Mouse (Mus musculus): ENCODE data around the gene Ifna2. TPM values are rescaled to one million over a fixed set of nuclear protein-coding genes. Genes with fewer than 3 reads are reported as not detected.

Ifna2 gene
- polyA plus RNA-seq, 1 experiment from 2014 or later: not detected

DNA sequence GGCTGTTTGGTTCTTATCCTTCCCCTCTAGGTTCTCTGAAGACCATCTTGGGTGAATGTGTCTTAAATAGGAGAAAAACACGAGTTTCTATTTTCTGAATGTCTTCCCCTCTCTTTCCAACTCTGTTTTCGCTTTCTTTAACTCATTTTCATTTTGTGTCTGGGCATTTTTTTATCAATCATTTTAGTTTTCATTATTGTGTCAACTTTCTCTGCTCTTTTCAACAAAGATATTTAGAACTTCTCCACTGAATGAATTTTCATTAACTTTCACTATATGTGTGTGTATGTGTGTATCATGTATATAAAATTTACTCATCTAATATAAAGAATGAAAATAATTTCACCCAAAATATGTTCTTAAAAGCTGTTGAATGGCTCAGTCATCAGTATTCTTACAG is 7.5 kb upstream of the Ifna2 start, which contains the start of gene Ifnab:
Ifnab (minus strand) TSS at position 101 of the 400 bp plus-strand sequence.
- DNase-seq (ENCODE audit: low spot score) (no peak), ATAC-seq (replicated peaks; ENCODE audit: low FRiP score) (no peak)
- no peak within 1 kb of the TSS for H3K4me2 ChIP-seq (ENCODE audit: low read depth, low read length, severe bottlenecking)
- no peaks in the 10 kb centered on the region for H3K27me3 ChIP-seq (ENCODE audit: control insufficient read depth, insufficient read depth, low read length)
- no peak within 1 kb of the TSS for H3K4me3 ChIP-seq (ENCODE audit: low read depth, low read length)
- H3K36me3 ChIP-seq (ENCODE audit: control insufficient read depth, insufficient read depth, low read length): no peaks in the 10 kb centered on the region
- no peaks in the 10 kb centered on the region for H3K4me1 ChIP-seq (replicated peaks; ENCODE audit: control insufficient read depth, insufficient read depth, low read length)
- no peak within 1 kb of the TSS for H3K27ac ChIP-seq (ENCODE audit: low read depth, low read length)
- 62% methylated on average over 2 of the region's 2 CpGs for WGBS
- H3K9ac ChIP-seq (ENCODE audit: low read length): no peak within 1 kb of the TSS
- no peaks in the 10 kb centered on the region for H3K9me3 ChIP-seq (ENCODE audit: control insufficient read depth, low read length)

DNA sequence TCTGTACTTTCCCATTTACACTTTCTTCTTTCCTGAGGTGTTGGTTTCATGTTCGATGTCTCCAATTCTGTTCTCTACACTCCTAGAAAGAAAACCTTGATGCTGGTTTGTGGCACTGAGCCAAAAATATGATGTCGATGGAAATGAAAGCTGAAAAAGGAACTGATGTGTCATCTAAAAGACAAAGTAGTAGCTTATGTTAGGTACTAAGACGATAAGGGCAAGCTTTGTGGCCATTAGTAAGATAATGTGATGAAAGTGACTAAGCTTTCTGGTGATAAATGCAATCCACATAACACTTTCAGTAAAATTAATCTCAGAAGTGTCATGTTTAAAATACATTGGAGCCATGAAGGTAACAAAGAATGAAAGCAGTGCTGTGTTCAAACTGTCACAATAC is 2.4 kb downstream of the Ifna2 start:
- Histone ChIP-seq H3K4me1 (replicated peaks; ENCODE audit: control insufficient read depth, insufficient read depth, low read length) (no peaks in the 10 kb centered on the region), H3K36me3 (ENCODE audit: control insufficient read depth, insufficient read depth, low read length) (no peaks in the 10 kb centered on the region), H3K27me3 (ENCODE audit: control insufficient read depth, insufficient read depth, low read length) (no peaks in the 10 kb centered on the region), H3K4me2 (ENCODE audit: low read depth, low read length, severe bottlenecking) (no peak overlapping the region), H3K9ac (ENCODE audit: low read length) (no peak overlapping the region), H3K4me3 (ENCODE audit: low read depth, low read length) (no peak overlapping the region), H3K27ac (ENCODE audit: low read depth, low read length) (no peak overlapping the region), H3K9me3 (ENCODE audit: control insufficient read depth, low read length) (no peaks in the 10 kb centered on the region)
- DNase-seq (ENCODE audit: low spot score) (no peak), ATAC-seq (replicated peaks; ENCODE audit: low FRiP score) (no peak)
- 80% methylated on average over 3 of the region's 3 CpGs for WGBS

DNA sequence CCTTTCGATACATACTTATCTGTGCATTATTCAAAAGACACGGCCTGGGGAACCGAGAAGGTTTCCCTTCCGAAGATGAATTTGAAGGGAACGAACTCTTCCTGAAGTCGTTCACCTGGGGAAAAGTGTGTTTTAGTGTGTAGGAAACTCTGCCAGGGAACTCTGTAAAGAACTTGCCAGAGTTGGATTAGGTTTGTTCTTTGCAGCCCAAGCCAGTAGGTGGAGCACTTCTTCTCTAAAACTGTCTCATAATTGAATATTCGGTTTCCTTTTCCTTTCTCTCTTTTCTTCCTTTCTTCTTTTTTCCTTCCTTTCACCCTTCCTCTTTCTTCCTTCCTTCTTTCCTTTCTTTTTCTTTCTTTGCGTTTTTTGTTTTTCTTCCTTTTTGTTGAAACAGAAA is 3.4 kb downstream of the Ifna2 start:
- WGBS: 54% methylated on average over 8 of the region's 8 CpGs
- Histone ChIP-seq H3K4me2 (ENCODE audit: low read depth, low read length, severe bottlenecking) (no peak overlapping the region), H3K9ac (ENCODE audit: low read length) (no peak overlapping the region), H3K4me3 (ENCODE audit: low read depth, low read length) (no peak overlapping the region), H3K27ac (ENCODE audit: low read depth, low read length) (no peak overlapping the region), H3K27me3 (ENCODE audit: control insufficient read depth, insufficient read depth, low read length) (no peaks in the 10 kb centered on the region), H3K36me3 (ENCODE audit: control insufficient read depth, insufficient read depth, low read length) (no peaks in the 10 kb centered on the region), H3K4me1 (replicated peaks; ENCODE audit: control insufficient read depth, insufficient read depth, low read length) (no peaks in the 10 kb centered on the region), H3K9me3 (ENCODE audit: control insufficient read depth, low read length) (no peaks in the 10 kb centered on the region)
- DNase-seq (ENCODE audit: low spot score): no peak
- no peak for ATAC-seq (replicated peaks; ENCODE audit: low FRiP score)

DNA sequence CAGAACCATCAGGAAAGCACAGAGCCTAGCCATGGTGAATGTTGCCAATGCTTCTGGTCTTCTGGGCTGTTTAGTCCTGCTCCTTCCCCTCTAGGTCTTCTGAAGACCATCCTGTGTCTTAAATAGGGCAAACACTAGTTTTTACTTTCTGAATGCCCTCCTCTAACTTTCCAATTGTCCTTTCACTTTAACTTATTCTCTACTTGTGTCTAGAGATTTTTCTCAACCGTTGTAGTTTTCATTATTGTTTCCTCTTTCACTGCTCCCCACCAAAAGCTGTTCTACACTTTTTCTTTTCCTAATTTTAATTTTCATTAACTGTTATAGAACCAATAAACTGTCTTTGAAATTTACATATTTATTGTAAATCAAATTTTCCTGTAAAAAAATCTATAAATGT is 6.9 kb downstream of the Ifna2 start, which contains the start of gene Ifna16:
Ifna16 (minus strand) TSS at position 101 of the 400 bp plus-strand sequence.
- no peak within 1 kb of the TSS for H3K4me3 ChIP-seq (ENCODE audit: low read depth, low read length)
- no peak within 1 kb of the TSS for H3K9ac ChIP-seq (ENCODE audit: low read length)
- H3K4me2 ChIP-seq (ENCODE audit: low read depth, low read length, severe bottlenecking): no peak within 1 kb of the TSS
- DNase-seq (ENCODE audit: low spot score) (no peak), ATAC-seq (replicated peaks; ENCODE audit: low FRiP score) (no peak)
- H3K27ac ChIP-seq (ENCODE audit: low read depth, low read length): no peak within 1 kb of the TSS
- no peaks in the 10 kb centered on the region for H3K4me1 ChIP-seq (replicated peaks; ENCODE audit: control insufficient read depth, insufficient read depth, low read length)
- H3K27me3 ChIP-seq (ENCODE audit: control insufficient read depth, insufficient read depth, low read length): no peaks in the 10 kb centered on the region
- H3K36me3 ChIP-seq (ENCODE audit: control insufficient read depth, insufficient read depth, low read length): no peaks in the 10 kb centered on the region
- no peaks in the 10 kb centered on the region for H3K9me3 ChIP-seq (ENCODE audit: control insufficient read depth, low read length)
- 82% methylated on average over 1 of the region's 1 CpGs for WGBS

DNA sequence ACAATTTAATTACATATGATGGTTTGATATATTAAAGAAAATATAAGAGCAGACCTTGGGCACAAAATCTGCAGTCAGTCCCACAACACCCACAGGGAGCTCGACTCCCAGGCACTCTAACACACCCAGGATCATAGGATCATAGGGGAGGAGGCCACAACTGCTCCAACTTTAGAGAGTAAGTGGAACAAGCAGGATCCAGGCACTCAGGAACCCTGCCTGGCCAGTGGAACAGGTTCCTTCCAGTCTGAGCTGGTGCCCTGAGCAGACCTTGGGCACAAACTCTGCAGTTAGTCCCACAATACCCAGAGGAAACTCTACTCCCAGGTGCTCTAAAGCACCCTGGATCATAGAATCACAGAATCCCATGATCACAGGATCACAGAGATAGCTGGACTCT is 28.3 kb downstream of the Ifna2 start:
- DNase-seq (ENCODE audit: low spot score): no peak
- Histone ChIP-seq H3K9me3 (ENCODE audit: control insufficient read depth, low read length) (no peaks in the 10 kb centered on the region), H3K4me1 (replicated peaks; ENCODE audit: control insufficient read depth, insufficient read depth, low read length) (no peaks in the 10 kb centered on the region), H3K27ac (ENCODE audit: low read depth, low read length) (no peak overlapping the region), H3K36me3 (ENCODE audit: control insufficient read depth, insufficient read depth, low read length) (no peaks in the 10 kb centered on the region), H3K4me2 (ENCODE audit: low read depth, low read length, severe bottlenecking) (no peak overlapping the region), H3K27me3 (ENCODE audit: control insufficient read depth, insufficient read depth, low read length) (no peaks in the 10 kb centered on the region), H3K9ac (ENCODE audit: low read length) (no peak overlapping the region), H3K4me3 (ENCODE audit: low read depth, low read length) (no peak overlapping the region)
- no peak for ATAC-seq (replicated peaks; ENCODE audit: low FRiP score)
- 68% methylated on average over 1 of the region's 1 CpGs for WGBS

DNA sequence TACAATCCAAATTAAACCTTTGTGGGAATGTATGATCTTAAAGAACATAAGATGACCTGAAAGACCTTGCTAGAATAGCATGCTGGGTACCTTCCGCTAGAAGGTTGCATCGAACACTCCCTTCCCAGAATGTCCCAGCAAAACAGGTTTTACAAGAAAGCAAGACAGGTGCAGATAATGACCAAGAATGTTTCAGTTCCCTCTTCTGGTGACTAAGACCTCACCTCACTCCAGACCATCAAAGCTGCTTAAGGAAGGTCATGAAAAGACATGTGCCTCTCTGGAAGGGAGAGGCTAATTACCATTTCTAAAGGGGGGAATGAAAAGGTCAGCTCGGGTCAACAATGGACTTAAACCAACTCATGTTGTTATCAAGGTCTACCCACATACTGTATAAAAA is 30.1 kb downstream of the Ifna2 start:
- Histone ChIP-seq H3K27ac (ENCODE audit: low read depth, low read length) (no peak overlapping the region), H3K27me3 (ENCODE audit: control insufficient read depth, insufficient read depth, low read length) (no peaks in the 10 kb centered on the region), H3K9me3 (ENCODE audit: control insufficient read depth, low read length) (no peaks in the 10 kb centered on the region), H3K9ac (ENCODE audit: low read length) (no peak overlapping the region), H3K4me1 (replicated peaks; ENCODE audit: control insufficient read depth, insufficient read depth, low read length) (no peaks in the 10 kb centered on the region), H3K4me2 (ENCODE audit: low read depth, low read length, severe bottlenecking) (no peak overlapping the region), H3K4me3 (ENCODE audit: low read depth, low read length) (no peak overlapping the region), H3K36me3 (ENCODE audit: control insufficient read depth, insufficient read depth, low read length) (no peaks in the 10 kb centered on the region)
- 69% methylated on average over 3 of the region's 3 CpGs for WGBS
- no peak for DNase-seq (ENCODE audit: low spot score)
- no peak for ATAC-seq (replicated peaks; ENCODE audit: low FRiP score)

DNA sequence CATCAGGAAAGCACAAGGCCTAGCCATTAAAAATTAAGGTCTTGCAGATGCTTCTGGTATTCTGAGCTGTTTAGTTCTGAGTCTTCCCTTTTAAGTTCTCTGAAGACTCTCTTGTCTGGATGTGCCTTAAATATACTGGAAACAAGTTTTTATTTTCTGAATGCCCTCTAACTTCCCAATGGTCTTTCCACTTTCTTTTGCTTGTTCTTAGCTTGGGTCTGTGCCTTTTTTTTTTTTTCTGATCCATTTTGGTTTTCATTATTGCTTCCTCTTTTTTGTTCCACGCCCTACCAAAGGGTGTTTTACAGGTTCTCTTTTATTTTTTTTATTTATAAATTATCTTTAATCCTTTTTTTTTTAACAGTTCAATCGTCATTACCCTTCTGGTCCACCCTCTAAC is 39.4 kb downstream of the Ifna2 start, which contains the start of gene Ifna13:
Ifna13 (minus strand) TSS at position 101 of the 400 bp plus-strand sequence.
- Histone ChIP-seq H3K27me3 (ENCODE audit: control insufficient read depth, insufficient read depth, low read length) (no peaks in the 10 kb centered on the region), H3K4me2 (ENCODE audit: low read depth, low read length, severe bottlenecking) (no peak within 1 kb of the TSS), H3K4me3 (ENCODE audit: low read depth, low read length) (no peak within 1 kb of the TSS), H3K9ac (ENCODE audit: low read length) (no peak within 1 kb of the TSS), H3K36me3 (ENCODE audit: control insufficient read depth, insufficient read depth, low read length) (no peaks in the 10 kb centered on the region), H3K4me1 (replicated peaks; ENCODE audit: control insufficient read depth, insufficient read depth, low read length) (no peaks in the 10 kb centered on the region), H3K9me3 (ENCODE audit: control insufficient read depth, low read length) (no peaks in the 10 kb centered on the region), H3K27ac (ENCODE audit: low read depth, low read length) (no peak within 1 kb of the TSS)
- 46% methylated on average over 2 of the region's 2 CpGs for WGBS
- DNase-seq (ENCODE audit: low spot score) (no peak), ATAC-seq (replicated peaks; ENCODE audit: low FRiP score) (no peak)

DNA sequence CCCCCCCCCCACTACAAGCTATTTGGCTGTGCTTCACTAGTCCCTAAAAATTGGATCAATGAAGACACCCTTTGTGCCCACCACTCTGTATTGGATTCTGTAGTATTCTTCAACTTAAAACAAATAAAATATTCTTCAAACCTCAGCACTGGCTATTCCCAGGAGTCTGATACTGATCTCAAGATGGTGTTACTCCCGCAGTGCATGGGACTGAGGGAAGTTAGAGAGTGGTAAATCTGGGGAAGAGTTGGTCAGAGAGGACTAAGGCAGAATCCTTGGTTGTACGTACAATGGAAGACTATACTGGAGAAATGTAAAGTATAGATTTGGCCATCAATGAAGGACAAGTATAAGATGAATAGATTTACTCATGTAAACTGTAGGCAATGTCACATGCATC is 41.2 kb downstream of the Ifna2 start:
- H3K4me1 ChIP-seq (replicated peaks; ENCODE audit: control insufficient read depth, insufficient read depth, low read length): no peaks in the 10 kb centered on the region
- no peaks in the 10 kb centered on the region for H3K27me3 ChIP-seq (ENCODE audit: control insufficient read depth, insufficient read depth, low read length)
- ATAC-seq (replicated peaks; ENCODE audit: low FRiP score) (peak; percentile 18; the same call in 1 of the 2 replicates), DNase-seq (ENCODE audit: low spot score) (no peak)
- no peak overlapping the region for H3K27ac ChIP-seq (ENCODE audit: low read depth, low read length)
- H3K4me2 ChIP-seq (ENCODE audit: low read depth, low read length, severe bottlenecking): no peak overlapping the region
- WGBS: 42% methylated on average over 2 of the region's 2 CpGs
- H3K9ac ChIP-seq (ENCODE audit: low read length): no peak overlapping the region
- H3K36me3 ChIP-seq (ENCODE audit: control insufficient read depth, insufficient read depth, low read length): no peaks in the 10 kb centered on the region
- no peak overlapping the region for H3K4me3 ChIP-seq (ENCODE audit: low read depth, low read length)
- no peaks in the 10 kb centered on the region for H3K9me3 ChIP-seq (ENCODE audit: control insufficient read depth, low read length)

DNA sequence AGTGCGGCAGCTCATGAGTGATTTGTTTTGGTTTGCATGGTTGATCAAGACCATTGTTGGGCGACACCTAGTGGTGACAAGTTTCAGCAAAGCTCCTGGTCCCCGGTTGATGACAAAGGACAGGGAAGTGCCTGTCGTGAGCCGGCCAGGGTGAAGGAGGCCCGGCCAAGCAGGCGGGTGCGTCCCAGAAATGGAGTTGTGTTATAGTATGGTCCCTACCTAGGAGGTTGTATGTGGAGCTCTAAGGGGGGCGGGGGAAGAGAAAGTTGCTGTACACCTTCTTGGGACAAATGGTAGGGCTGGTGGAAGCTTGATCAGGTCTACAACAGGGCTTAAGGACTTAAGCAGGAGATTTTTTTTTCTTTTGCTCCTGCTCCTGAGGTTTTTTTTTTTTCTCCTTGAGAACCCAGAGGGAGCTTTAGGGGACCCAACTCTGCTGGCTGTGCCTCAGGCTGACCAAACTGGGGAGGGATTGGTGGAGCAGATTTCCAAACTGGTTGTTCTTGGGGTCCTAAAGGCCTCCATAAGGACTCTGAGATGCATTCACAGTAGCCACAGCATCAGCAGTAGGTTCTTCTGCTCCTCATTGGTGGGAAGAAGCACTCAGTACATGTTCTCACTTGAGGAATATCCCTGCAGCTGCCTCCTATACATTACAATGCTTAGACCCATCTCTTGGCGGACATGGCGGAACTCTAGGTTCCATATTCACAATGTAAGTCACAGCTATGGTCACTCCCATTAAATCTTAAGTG is 42.5 kb downstream of the Ifna2 start:
- ATAC-seq (replicated peaks; ENCODE audit: low FRiP score) (peak; percentile 90), DNase-seq (ENCODE audit: low spot score) (peak; percentile 96)
- Histone ChIP-seq H3K4me3 (ENCODE audit: low read depth, low read length) (no peak overlapping the region), H3K4me2 (ENCODE audit: low read depth, low read length, severe bottlenecking) (no peak overlapping the region; the same call in 1 of the 2 replicates), H3K27me3 (ENCODE audit: control insufficient read depth, insufficient read depth, low read length) (no peaks in the 10 kb centered on the region), H3K36me3 (ENCODE audit: control insufficient read depth, insufficient read depth, low read length) (no peaks in the 10 kb centered on the region), H3K4me1 (replicated peaks; ENCODE audit: control insufficient read depth, insufficient read depth, low read length) (no peaks in the 10 kb centered on the region), H3K27ac (ENCODE audit: low read depth, low read length) (no peak overlapping the region), H3K9ac (ENCODE audit: low read length) (no peak overlapping the region), H3K9me3 (ENCODE audit: control insufficient read depth, low read length) (no peaks in the 10 kb centered on the region)
- whole genome bisulfite sequencing: 22% methylated on average over 11 of the region's 11 CpGs

Measured in forebrain, embryonic 11.5 days (tissue).